Mouse (Mus musculus) heart, adult 2 months (tissue): ENCODE measurements around the gene 1600014C23Rik. TPM values are rescaled to one million over a fixed set of nuclear protein-coding genes. Genes with fewer than 3 reads are reported as not detected.

ENCODE experiments used
- DNase-seq, 2 experiments: peaks; one replicate each; pipeline ENCODE4 v3.0.0; 2021
- H3K27ac ChIP-seq: fragments of 200-600 bp; 2 replicates; pipeline ENCODE4 v1.8.1; 2022
- H3K27me3 ChIP-seq: fragments of 200-500 bp; 2 replicates; pipeline ENCODE4 v1.6.1; 2012; ENCODE audit warnings: mild to moderate bottlenecking, low read length, inconsistent platforms, mixed read lengths; ENCODE audit not compliant: control insufficient read depth, insufficient read depth
- H3K36me3 ChIP-seq: fragments of 200-500 bp; 2 replicates; pipeline ENCODE4 v1.6.1; 2012; ENCODE audit warnings: low read length, inconsistent platforms; ENCODE audit not compliant: control insufficient read depth, insufficient read depth
- H3K4me1 ChIP-seq: fragments of 200-500 bp; 2 replicates; pipeline ENCODE4 v1.6.1; 2011; ENCODE audit warnings: low read length; ENCODE audit not compliant: control insufficient read depth, insufficient read depth
- H3K4me3 ChIP-seq: fragments of 200-600 bp; 2 replicates; pipeline ENCODE4 v1.8.1; 2022
- H3K79me2 ChIP-seq: fragments of 200-500 bp; replicated peaks from 2 replicates; pipeline ENCODE4 v1.6.1; 2012; ENCODE audit warnings: mild to moderate bottlenecking, inconsistent platforms, low read length, moderate library complexity, mixed read lengths; ENCODE audit not compliant: control insufficient read depth, insufficient read depth
- H3K9ac ChIP-seq: fragments of 200-500 bp; 2 replicates; pipeline ENCODE4 v1.6.1; 2012; ENCODE audit warnings: low read depth, mild to moderate bottlenecking, control low read depth, inconsistent platforms, low read length, mixed read lengths
- CTCF ChIP-seq: fragments of 200-600 bp; IDR thresholded peaks from 2 replicates; pipeline ENCODE4 v1.8.1; 2022; ENCODE audit warnings: antibody characterized with exemption, mild to moderate bottlenecking, moderate library complexity
- EP300 ChIP-seq: fragments of 200-500 bp; IDR thresholded peaks from 2 replicates; pipeline ENCODE4 v1.6.1; 2011; ENCODE audit warnings: low read depth, low read length, control low read depth; ENCODE audit not compliant: insufficient read depth
- POLR2A ChIP-seq: fragments of 200-500 bp; IDR thresholded peaks from 2 replicates; pipeline ENCODE4 v1.6.1; 2011; ENCODE audit warnings: mild to moderate bottlenecking, low read depth, low read length, control low read depth; ENCODE audit not compliant: insufficient read depth
- WGBS: fragments of 180-500 bp; shearing (Covaris S2); methylation state at CpG from one replicate; pipeline ENCODE4 v1.1.7; 2018; 5-methylcytosine and 5-hydroxymethylcytosine counted together
- intact Hi-C: fragments of 180-260 bp; cut with DNase I; formaldehyde crosslinking; loops from one replicate; pipeline ENCODE4 v1.15.1; 2025
- polyA plus RNA-seq: library from polyadenylated mRNA; depleted of rRNA; stranded (reverse); fragments of >200 nt; gene quantifications from 2 replicates; pipeline ENCODE4 v1.2.3, GENCODE M21; 2012
- total RNA-seq, 2 experiments: library from RNA; stranded (reverse); gene quantifications; 2 replicates each; pipeline ENCODE4 v1.2.3; 2021

1600014C23Rik gene
- total and polyA plus RNA-seq, 3 experiments, result 0.66 TPM; not detected in 2

- TF ChIP-seq POLR2A (no peak), EP300 (no peak), CTCF (no peak)
- Histone ChIP-seq H3K27me3 (no peaks in the 10 kb centered on the region), H3K4me1 (peaks cover 7% of the 10 kb centered on the region; the same call in 1 of the 2 replicates), H3K27ac (no peak overlapping the region), H3K36me3 (no peaks in the 10 kb centered on the region), H3K9ac (no peak overlapping the region), H3K4me3 (no peak overlapping the region), H3K79me2 (no peaks in the 10 kb centered on the region)
- intact Hi-C loops, result no loop called here
- 95% methylated on average over 1 of the region's 1 CpGs for WGBS
- no peak for DNase-seq
Measured at GRCm38 (mm10) chr17:45751359-45751758, 17.7 kb upstream of the 1600014C23Rik start.

- no peaks in the 10 kb centered on the region for H3K36me3 ChIP-seq
- H3K4me1 ChIP-seq, result peaks cover 7% of the 10 kb centered on the region; the same call in 1 of the 2 replicates
- no peak overlapping the region for H3K9ac ChIP-seq
- TF ChIP-seq EP300 (peak; percentile 86), POLR2A (no peak)
- DNase-seq, result peak; percentile 74 to 87
- H3K27ac ChIP-seq, result peak overlapping the region; percentile 88
- H3K79me2 ChIP-seq, result no peaks in the 10 kb centered on the region
- 67% methylated on average over 6 of the region's 6 CpGs for WGBS
- no peaks in the 10 kb centered on the region for H3K27me3 ChIP-seq
- intact Hi-C loops, result loop anchor here (1.0 to 5.0 kb wide), 2 partner anchors 63 to 98 kb away; no protein-coding TSS in a partner anchor
- H3K4me3 ChIP-seq, result no peak overlapping the region
Measured at GRCm38 (mm10) chr17:45749100-45749499, 15.5 kb upstream of the 1600014C23Rik start.

GRCm38 (mm10) chr17:45747858-45748785 lies 14.5 kb upstream of the 1600014C23Rik start:
- Histone ChIP-seq H3K36me3 (no peaks in the 10 kb centered on the region), H3K27ac (peak overlapping the region; percentile 88), H3K27me3 (no peaks in the 10 kb centered on the region), H3K4me1 (peaks cover 7% of the 10 kb centered on the region; the same call in 1 of the 2 replicates), H3K9ac (peak overlapping the region; percentile 19; the same call in 1 of the 2 replicates), H3K4me3 (no peak overlapping the region), H3K79me2 (no peaks in the 10 kb centered on the region)
- TF ChIP-seq CTCF (peak; percentile 86), POLR2A (no peak), EP300 (no peak)
- intact Hi-C loops, result loop anchor here (5.0 kb wide), 1 partner anchor 99 kb away; no protein-coding TSS in a partner anchor
- DNase-seq, result peak; percentile 75 to 77
- 24% methylated on average over 16 of the region's 16 CpGs for WGBS

GRCm38 (mm10) chr17:45747293-45747692 lies 13.6 kb upstream of the 1600014C23Rik start:
- Histone ChIP-seq H3K27ac (no peak overlapping the region), H3K9ac (no peak overlapping the region), H3K79me2 (no peaks in the 10 kb centered on the region), H3K36me3 (no peaks in the 10 kb centered on the region), H3K4me3 (no peak overlapping the region), H3K27me3 (no peaks in the 10 kb centered on the region), H3K4me1 (peaks cover 9% of the 10 kb centered on the region; the same call in 1 of the 2 replicates)
- no peak for TF ChIP-seq POLR2A
- no peak for TF ChIP-seq CTCF
- no peak for TF ChIP-seq EP300
- intact Hi-C loops, result loop anchor here (5.0 kb wide), 1 partner anchor 100 kb away; no protein-coding TSS in a partner anchor
- 77% methylated on average over 4 of the region's 4 CpGs for WGBS
- DNase-seq, result no peak

- Histone ChIP-seq H3K36me3 (no peaks in the 10 kb centered on the region), H3K9ac (no peak overlapping the region), H3K4me3 (no peak overlapping the region), H3K27ac (no peak overlapping the region), H3K79me2 (no peaks in the 10 kb centered on the region), H3K27me3 (no peaks in the 10 kb centered on the region), H3K4me1 (peaks cover 7% of the 10 kb centered on the region; the same call in 1 of the 2 replicates)
- TF ChIP-seq POLR2A, result no peak
- TF ChIP-seq CTCF, result no peak
- no peak for TF ChIP-seq EP300
- WGBS, result 31% methylated on average over 12 of the region's 12 CpGs
- no peak for DNase-seq
- intact Hi-C loops, result loop anchor here (5.0 kb wide), 1 partner anchor 101 kb away; no protein-coding TSS in a partner anchor
Measured at GRCm38 (mm10) chr17:45746755-45747154, 13.1 kb upstream of the 1600014C23Rik start.
